Mouse (Mus musculus): ENCODE data around the gene Nrtn. TPM values are rescaled to one million over a fixed set of nuclear protein-coding genes. Genes with fewer than 3 reads are reported as not detected.

The Nrtn gene
- polyA plus RNA-seq (2015; fragmentation: Nextera tagmentation; extraction: Ambion mirVana): 4.1 and 4.6 TPM in 2 replicates

- ATAC-seq (replicated peaks): no peak
Measured at GRCm38 (mm10) chr17:56757416-56758123, at the start of gene Nrtn. Nrtn (minus strand) TSS chr17:56757530.

DNA sequence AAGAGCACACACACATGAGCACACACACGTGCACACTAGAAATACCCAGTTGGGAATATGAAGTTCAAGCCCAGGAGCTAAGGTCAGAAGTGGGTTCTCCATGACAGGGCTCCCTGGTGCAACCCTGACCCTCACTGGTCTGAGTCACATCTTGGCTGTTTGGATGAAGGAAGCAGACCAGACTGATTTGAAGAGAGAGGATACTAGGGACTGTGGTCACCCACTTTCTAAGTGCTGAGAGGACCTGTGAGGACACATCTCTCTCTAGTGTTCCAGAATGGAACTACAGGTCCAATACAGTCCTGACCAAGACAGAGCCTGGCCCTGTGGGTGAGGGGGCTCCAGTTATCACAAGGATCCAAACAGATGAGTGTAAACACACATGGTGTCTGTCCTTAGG lies 48.5 kb upstream of the Nrtn start:
- no peaks in the 10 kb centered on the region for H3K9me3 ChIP-seq
- H3K27ac ChIP-seq: no peak overlapping the region
- no peak overlapping the region for H3K4me2 ChIP-seq
- H3K9ac ChIP-seq: no peak overlapping the region
- no peaks in the 10 kb centered on the region for H3K27me3 ChIP-seq (replicated peaks)
- H3K4me1 ChIP-seq: peaks cover 12% of the 10 kb centered on the region
- no peak overlapping the region for H3K4me3 ChIP-seq
- WGBS: 91% methylated on average over 1 of the region's 1 CpGs
- ATAC-seq (replicated peaks): no peak
- no peaks in the 10 kb centered on the region for H3K36me3 ChIP-seq (replicated peaks)

More at GRCm38 (mm10) chr17:56757416-56758123, at the start of gene Nrtn:
- Histone ChIP-seq H3K4me3 (peak within 1 kb of the TSS; percentile 43), H3K9ac (peak within 1 kb of the TSS; percentile 41), H3K36me3 (replicated peaks) (no peaks in the 10 kb centered on the region), H3K27me3 (replicated peaks) (peaks cover 69% of the 10 kb centered on the region), H3K4me1 (peaks cover 25% of the 10 kb centered on the region), H3K9me3 (no peaks in the 10 kb centered on the region), H3K4me2 (peak within 1 kb of the TSS; percentile 91), H3K27ac (no peak within 1 kb of the TSS)
- WGBS: under 1% methylated on average over 47 of the region's 48 CpGs

DNA sequence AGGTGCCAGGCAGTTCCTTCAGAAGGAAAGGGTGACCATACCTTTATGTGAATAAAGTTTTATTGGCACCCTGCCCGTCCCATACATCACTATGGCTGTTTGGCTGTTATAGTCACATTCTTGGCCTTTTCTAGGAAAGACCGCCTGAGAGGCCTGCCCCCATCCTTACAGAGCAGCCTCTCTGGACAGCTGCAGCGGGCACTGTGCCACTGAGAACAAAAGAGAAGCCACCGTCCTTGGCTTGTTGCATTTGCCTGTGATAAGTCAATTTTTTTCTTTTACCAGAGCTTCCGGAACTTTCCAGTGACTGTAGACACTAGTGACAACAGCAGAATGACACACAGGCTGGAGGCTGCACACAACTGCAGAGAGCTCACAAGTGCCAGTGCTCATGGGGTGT lies 47.6 kb upstream of the Nrtn start:
- 69% methylated on average over 5 of the region's 5 CpGs for WGBS
- H3K4me1 ChIP-seq: peaks cover 4% of the 10 kb centered on the region
- no peak overlapping the region for H3K4me3 ChIP-seq
- no peaks in the 10 kb centered on the region for H3K27me3 ChIP-seq (replicated peaks)
- no peak overlapping the region for H3K9ac ChIP-seq
- H3K9me3 ChIP-seq: no peaks in the 10 kb centered on the region
- ATAC-seq (replicated peaks): no peak
- H3K4me2 ChIP-seq: no peak overlapping the region
- H3K27ac ChIP-seq: no peak overlapping the region
- H3K36me3 ChIP-seq (replicated peaks): no peaks in the 10 kb centered on the region

GRCm38 (mm10) chr17:56802065-56802464 lies 44.7 kb upstream of the Nrtn start:
- H3K9me3 ChIP-seq: no peaks in the 10 kb centered on the region
- H3K9ac ChIP-seq: no peak overlapping the region
- H3K27ac ChIP-seq: no peak overlapping the region
- H3K4me1 ChIP-seq: no peaks in the 10 kb centered on the region
- H3K27me3 ChIP-seq (replicated peaks): no peaks in the 10 kb centered on the region
- no peak overlapping the region for H3K4me3 ChIP-seq
- WGBS: 83% methylated on average over 8 of the region's 8 CpGs
- no peaks in the 10 kb centered on the region for H3K36me3 ChIP-seq (replicated peaks)
- H3K4me2 ChIP-seq: no peak overlapping the region
- ATAC-seq (replicated peaks): no peak

GRCm38 (mm10) chr17:56799276-56799675 lies 41.9 kb upstream of the Nrtn start:
- Histone ChIP-seq H3K27me3 (replicated peaks) (no peaks in the 10 kb centered on the region), H3K4me3 (no peak overlapping the region), H3K4me2 (no peak overlapping the region), H3K4me1 (no peaks in the 10 kb centered on the region), H3K9me3 (no peaks in the 10 kb centered on the region), H3K36me3 (replicated peaks) (no peaks in the 10 kb centered on the region), H3K27ac (no peak overlapping the region), H3K9ac (no peak overlapping the region)
- WGBS: 64% methylated on average over 3 of the region's 3 CpGs
- no peak for ATAC-seq (replicated peaks)

- Histone ChIP-seq H3K9ac (no peak overlapping the region), H3K4me3 (no peak overlapping the region), H3K27me3 (replicated peaks) (no peaks in the 10 kb centered on the region), H3K4me2 (no peak overlapping the region), H3K4me1 (no peaks in the 10 kb centered on the region), H3K36me3 (replicated peaks) (no peaks in the 10 kb centered on the region), H3K27ac (no peak overlapping the region), H3K9me3 (no peaks in the 10 kb centered on the region)
- 69% methylated on average over 6 of the region's 6 CpGs for WGBS
- no peak for ATAC-seq (replicated peaks)
Measured at GRCm38 (mm10) chr17:56793614-56794319, 36.4 kb upstream of the Nrtn start.

GRCm38 (mm10) chr17:56792588-56792987 lies 35.3 kb upstream of the Nrtn start:
- Histone ChIP-seq H3K9me3 (no peaks in the 10 kb centered on the region), H3K4me1 (no peaks in the 10 kb centered on the region), H3K36me3 (replicated peaks) (no peaks in the 10 kb centered on the region), H3K9ac (no peak overlapping the region), H3K27ac (no peak overlapping the region), H3K27me3 (replicated peaks) (no peaks in the 10 kb centered on the region), H3K4me2 (no peak overlapping the region), H3K4me3 (no peak overlapping the region)
- 84% methylated on average over 3 of the region's 3 CpGs for whole genome bisulfite sequencing
- ATAC-seq (replicated peaks): no peak

DNA sequence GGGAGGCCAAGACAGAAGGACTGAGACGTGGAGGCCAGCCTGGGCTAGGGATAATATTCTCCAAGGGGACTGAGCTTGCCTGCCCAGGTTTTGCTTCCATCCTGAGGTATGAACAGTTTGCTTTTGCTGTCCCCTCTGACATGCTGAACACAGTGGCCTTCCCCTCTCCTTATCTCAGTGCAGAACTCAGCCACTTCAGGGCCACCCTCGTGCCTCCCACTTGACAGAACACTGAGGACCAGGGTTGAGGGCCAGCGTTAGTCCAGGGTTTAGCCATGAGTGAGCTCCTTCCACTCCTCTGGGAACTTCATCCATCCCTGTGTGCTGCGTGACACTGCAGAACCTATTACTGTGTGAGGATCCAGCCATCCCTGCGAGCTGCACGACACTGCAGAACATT lies 32.0 kb upstream of the Nrtn start:
- no peak overlapping the region for H3K4me2 ChIP-seq
- no peaks in the 10 kb centered on the region for H3K9me3 ChIP-seq
- no peak overlapping the region for H3K27ac ChIP-seq
- no peaks in the 10 kb centered on the region for H3K36me3 ChIP-seq (replicated peaks)
- WGBS: 89% methylated on average over 6 of the region's 6 CpGs
- no peaks in the 10 kb centered on the region for H3K27me3 ChIP-seq (replicated peaks)
- no peak overlapping the region for H3K4me3 ChIP-seq
- no peaks in the 10 kb centered on the region for H3K4me1 ChIP-seq
- no peak for ATAC-seq (replicated peaks)
- H3K9ac ChIP-seq: no peak overlapping the region

DNA sequence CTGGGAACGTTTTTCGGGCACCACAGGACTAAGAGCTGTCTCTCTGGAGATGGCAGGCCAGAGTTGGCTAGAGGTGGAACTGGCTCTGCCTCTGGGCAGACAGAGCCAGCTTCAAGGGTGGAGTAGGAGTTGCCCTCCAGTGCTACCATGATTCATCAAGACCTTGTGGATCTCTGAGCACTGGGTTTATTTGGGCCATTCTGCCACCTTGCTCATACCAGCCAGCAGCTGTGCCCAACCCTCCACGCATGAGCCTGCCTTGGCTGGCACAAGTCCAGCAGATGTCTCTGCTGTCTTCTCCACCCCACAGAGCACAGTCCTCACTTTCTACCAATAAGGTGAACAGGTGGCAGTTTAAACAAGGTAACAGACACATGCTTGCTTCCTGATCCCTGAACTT lies 31.6 kb upstream of the Nrtn start:
- 77% methylated on average over 3 of the region's 3 CpGs for WGBS
- H3K36me3 ChIP-seq (replicated peaks): no peaks in the 10 kb centered on the region

DNA sequence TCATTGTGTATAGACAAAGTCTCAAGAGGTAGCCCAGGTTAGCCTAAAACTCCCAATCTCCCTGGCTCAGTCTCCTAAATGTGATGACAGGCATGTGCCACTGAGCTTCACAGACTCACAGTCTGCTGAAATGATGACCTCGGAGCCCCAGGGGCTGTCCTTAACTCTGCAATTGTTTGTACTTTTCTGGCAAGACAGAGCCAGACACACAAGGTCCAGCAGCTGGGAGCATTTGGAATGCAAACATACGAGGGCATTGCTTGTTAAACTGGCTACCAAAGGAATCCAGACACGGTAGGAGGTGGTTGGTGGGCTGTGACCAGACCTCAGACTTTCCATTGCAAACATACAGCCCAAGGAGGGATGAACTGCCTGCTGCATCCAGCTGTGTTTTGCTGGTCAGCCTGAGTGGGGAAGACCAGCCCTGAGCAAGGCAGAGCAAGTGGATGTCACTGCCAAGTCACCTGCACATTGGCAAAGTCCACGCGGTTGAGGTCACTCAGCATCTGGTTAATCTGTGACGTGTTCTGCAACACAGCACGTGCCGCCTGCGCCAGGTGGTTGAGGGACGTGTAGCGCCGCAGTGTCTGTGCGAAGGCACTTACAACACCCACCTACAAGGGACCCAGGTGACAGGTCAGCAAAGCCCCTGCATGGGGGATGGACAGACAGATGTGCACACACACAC lies 23.1 kb upstream of the Nrtn start:
- Histone ChIP-seq H3K27ac (no peak overlapping the region), H3K4me3 (no peak overlapping the region), H3K27me3 (replicated peaks) (no peaks in the 10 kb centered on the region), H3K9me3 (no peaks in the 10 kb centered on the region), H3K9ac (no peak overlapping the region), H3K36me3 (replicated peaks) (no peaks in the 10 kb centered on the region), H3K4me1 (no peaks in the 10 kb centered on the region), H3K4me2 (no peak overlapping the region)
- WGBS: 89% methylated on average over 13 of the region's 13 CpGs
- ATAC-seq (replicated peaks): no peak

More for the DNA sequence above, 31.6 kb upstream of the Nrtn start:
- Histone ChIP-seq H3K9ac (no peak overlapping the region), H3K4me2 (no peak overlapping the region), H3K9me3 (no peaks in the 10 kb centered on the region), H3K27me3 (replicated peaks) (no peaks in the 10 kb centered on the region), H3K4me3 (no peak overlapping the region), H3K4me1 (no peaks in the 10 kb centered on the region), H3K27ac (no peak overlapping the region)
- ATAC-seq (replicated peaks): no peak

GRCm38 (mm10) chr17:56778779-56779362 lies 21.5 kb upstream of the Nrtn start:
- Histone ChIP-seq H3K4me2 (no peak overlapping the region), H3K27ac (no peak overlapping the region), H3K27me3 (replicated peaks) (no peaks in the 10 kb centered on the region), H3K9ac (no peak overlapping the region), H3K9me3 (no peaks in the 10 kb centered on the region), H3K4me1 (no peaks in the 10 kb centered on the region), H3K36me3 (replicated peaks) (no peaks in the 10 kb centered on the region), H3K4me3 (no peak overlapping the region)
- no peak for ATAC-seq (replicated peaks)
- 37% methylated on average over 3 of the region's 3 CpGs for WGBS

- WGBS: 88% methylated on average over 11 of the region's 11 CpGs
- Histone ChIP-seq H3K9ac (no peak overlapping the region), H3K27ac (no peak overlapping the region), H3K4me3 (no peak overlapping the region), H3K4me2 (no peak overlapping the region), H3K4me1 (no peaks in the 10 kb centered on the region), H3K36me3 (replicated peaks) (no peaks in the 10 kb centered on the region), H3K27me3 (replicated peaks) (no peaks in the 10 kb centered on the region), H3K9me3 (no peaks in the 10 kb centered on the region)
- ATAC-seq (replicated peaks): no peak
Measured at GRCm38 (mm10) chr17:56777568-56777967, 20.2 kb upstream of the Nrtn start.

Measured in midbrain, embryonic 15.5 days (tissue).